Mouse (Mus musculus) megakaryocyte, embryonic 14.5 days (primary cell): ENCODE measurements at regions not wholly inside any gene's neighbourhood (a gene's known extent, or its start where the extent isn't known, plus 50 kb on each side); places are given as distances from the start of the nearest gene placed in this dataset.

Experiments used
- FLI1 ChIP-seq: IDR thresholded peaks from 2 replicates; pipeline ENCODE4 v1.6.1; 2012; ENCODE audit warnings: low read length, inconsistent platforms, mixed read lengths
- GATA1 ChIP-seq: IDR thresholded peaks from 3 replicates; pipeline ENCODE4 v1.6.1; 2012; ENCODE audit warnings: mixed read lengths, low read length, inconsistent platforms, borderline replicate concordance

GRCm38 (mm10) chr10:118599610-118600009, 158.8 kb downstream of the Ifng start:
- no peak for TF ChIP-seq GATA1
- TF ChIP-seq FLI1, result no peak
